ENCODE assay signal across 7 mouse cellular contexts in the genomic region with DNA sequence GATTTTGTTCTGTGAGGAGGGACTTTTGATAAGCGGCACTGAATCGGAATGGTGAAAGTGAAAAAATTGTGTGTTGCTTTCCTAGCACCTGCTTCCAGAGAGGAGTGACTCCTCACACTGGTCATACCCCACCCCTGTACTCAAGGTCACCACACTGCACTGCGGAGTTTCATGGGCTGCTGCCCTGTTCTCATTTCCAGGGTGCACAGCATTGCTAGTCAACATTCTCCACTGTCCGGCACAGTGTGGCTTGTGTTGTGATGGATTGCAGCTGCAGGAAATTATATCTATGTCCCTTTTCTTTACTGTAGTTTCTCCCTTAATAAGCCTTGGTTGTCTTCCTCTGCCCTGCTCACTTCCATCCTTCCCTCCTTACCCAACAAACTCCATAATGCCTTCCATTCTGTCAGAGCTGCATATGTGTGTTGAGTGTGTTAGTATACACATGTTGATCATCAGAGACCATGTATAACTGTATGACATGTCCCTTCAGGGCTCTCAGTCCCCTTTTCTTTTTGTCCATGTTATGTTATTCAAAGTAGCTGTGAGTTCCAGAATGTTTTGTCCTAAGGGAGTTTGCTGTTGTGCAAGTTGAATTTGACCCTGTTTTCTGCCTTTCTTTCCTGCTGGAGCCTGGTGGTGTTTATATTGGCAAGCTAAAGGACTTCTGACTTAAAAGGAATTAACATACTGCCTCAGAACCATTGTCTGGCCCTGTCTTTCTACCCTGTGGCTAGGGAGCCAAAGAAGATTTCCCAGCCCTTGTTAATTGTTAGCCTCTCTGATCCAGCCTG. TPM values are rescaled to one million over a fixed set of nuclear protein-coding genes. Genes with fewer than 3 reads are reported as not detected.
DNase-seq lines count a peak whose midpoint lies in the region; ATAC-seq and TF ChIP-seq lines count a peak whose summit lies in the region.

No protein-coding gene starts in this region.

- no peak for DNase-seq in ES-E14 (ENCODE audit: low read depth, low spot score)
- DNase-seq in ZHBTc4 (ENCODE audit: low read depth, low spot score), result peak; percentile 46
- DNase-seq in thymus, postnatal 4 days, result no peak
- DNase-seq in thymus, postnatal 10 days (ENCODE audit: low spot score in 2 of 2), result no peak
- DNase-seq in cerebellum, adult 18-20 months, result no peak

- H3K9me3 ChIP-seq in ES-E14 (ENCODE audit: control insufficient read depth, insufficient read depth, low read depth, low read length), result no peaks in the 10 kb centered on the region
- no peaks in the 10 kb centered on the region for H3K9me3 ChIP-seq in hindbrain, embryonic 12.5 days (replicated peaks)
- no peaks in the 10 kb centered on the region for H3K9me3 ChIP-seq in liver, embryonic 16.5 days (replicated peaks; ENCODE audit: control insufficient read depth, low read length)

- no peak overlapping the region for H3K4me3 ChIP-seq in ES-E14 (ENCODE audit: insufficient read depth in 1 of 2, low read depth in 1 of 2, low read length in 2 of 2, poor library complexity in 1 of 2, severe bottlenecking in 1 of 2)
- no peak overlapping the region for H3K4me3 ChIP-seq in hindbrain, embryonic 12.5 days
- H3K4me3 ChIP-seq in liver, embryonic 16.5 days (ENCODE audit: low read depth, low read length), result no peak overlapping the region

- peaks cover 4 to 15% of the 10 kb centered on the region in 2 experiments for H3K4me1 ChIP-seq in ES-E14 (ENCODE audit: control insufficient read depth in 2 of 2, insufficient read depth in 2 of 2, low read length in 2 of 2, poor library complexity in 1 of 2)
- peaks cover 20% of the 10 kb centered on the region for H3K4me1 ChIP-seq in hindbrain, embryonic 12.5 days
- H3K4me1 ChIP-seq in liver, embryonic 16.5 days (ENCODE audit: control insufficient read depth, low read depth, low read length), result peaks cover 26% of the 10 kb centered on the region

- no peak overlapping the region for H3K4me2 ChIP-seq in hindbrain, embryonic 12.5 days (replicated peaks)
- H3K4me2 ChIP-seq in liver, embryonic 16.5 days (ENCODE audit: low read depth, low read length), result no peak overlapping the region

- no peak overlapping the region for H3K9ac ChIP-seq in ES-E14 (ENCODE audit: insufficient read depth, low read depth, low read length, poor library complexity, severe bottlenecking)
- no peak overlapping the region for H3K9ac ChIP-seq in hindbrain, embryonic 12.5 days
- no peak overlapping the region for H3K9ac ChIP-seq in liver, embryonic 16.5 days (ENCODE audit: low read depth, low read length)

- in situ Hi-C loops in ES-E14 (cut with MboI; ENCODE audit: low sequenced_read_pairs in 2 of 2, unreplicated experiment in 2 of 2), result no loop called here

- 86% methylated on average over 4 of the region's 4 CpGs for WGBS in hindbrain, embryonic 12.5 days
- WGBS in liver, embryonic 16.5 days (ENCODE audit: insufficient replicate concordance), result 81% methylated on average over 4 of the region's 4 CpGs

- H3K27ac ChIP-seq in ES-E14 (ENCODE audit: insufficient read depth, low read depth, low read length, poor library complexity, severe bottlenecking), result peak overlapping the region; percentile 37; the same call in 1 of the 2 replicates
- peak overlapping the region; percentile 55; the same call in 1 of the 2 replicates for H3K27ac ChIP-seq in hindbrain, embryonic 12.5 days
- H3K27ac ChIP-seq in liver, embryonic 16.5 days (ENCODE audit: low read length), result peak overlapping the region; percentile 22; the same call in 1 of the 2 replicates

- no peaks in the 10 kb centered on the region for H3K27me3 ChIP-seq in hindbrain, embryonic 12.5 days
- no peaks in the 10 kb centered on the region for H3K27me3 ChIP-seq in liver, embryonic 16.5 days (ENCODE audit: control insufficient read depth, insufficient read depth, low read depth, low read length)

- no peaks in the 10 kb centered on the region for H3K36me3 ChIP-seq in ES-E14 (ENCODE audit: control insufficient read depth, insufficient read depth, low read length, poor library complexity, severe bottlenecking)
- H3K36me3 ChIP-seq in hindbrain, embryonic 12.5 days, result no peaks in the 10 kb centered on the region
- H3K36me3 ChIP-seq in liver, embryonic 16.5 days (ENCODE audit: control insufficient read depth, insufficient read depth), result no peaks in the 10 kb centered on the region

- ATAC-seq in hindbrain, embryonic 12.5 days (ENCODE audit: low FRiP score), result no peak
- peak; percentile 51 for ATAC-seq in liver, embryonic 16.5 days (ENCODE audit: low read depth)

TF ChIP-seq in ES-E14, 5 proteins besides CTCF, POLR2A, EP300 and RAD21:
- TF ChIP-seq MAFK (IDR thresholded peaks at IDR 0.05; ENCODE audit: insufficient read depth, low read depth, low read length) (no peak), CHD2 (IDR thresholded peaks at IDR 0.05; ENCODE audit: low read depth, low read length) (no peak), HCFC1 (IDR thresholded peaks at IDR 0.05; ENCODE audit: borderline replicate concordance, insufficient read depth, low read length) (no peak), ZNF384 (IDR thresholded peaks at IDR 0.05; ENCODE audit: low read depth, low read length) (no peak), ZC3H11A (IDR thresholded peaks at IDR 0.05; ENCODE audit: borderline replicate concordance, low read depth, low read length) (no peak)

RNA-seq across cellular contexts. Expression of a gene that starts 53.5 kb away (rescaled TPM):
- total RNA-seq in ES-E14 (2012; rRNA removed), result 49.5 and 65.6 TPM in 2 replicates
- 18.8 and 19.3 TPM in 2 replicates for polyA plus RNA-seq in hindbrain, embryonic 12.5 days (2016; fragmentation: Nextera tagmentation; extraction: Ambion mirVana)
- 14.6 and 15.2 TPM in 2 replicates for polyA plus RNA-seq in liver, embryonic 16.5 days (2015; fragmentation: Nextera tagmentation; extraction: Ambion mirVana)
